Mouse (Mus musculus): Measurements from ENCODE around the gene Art2b.
"Not testable (repeated sequence)": the region's sequence is repeated elsewhere in the genome, so short reads cannot be mapped to it uniquely, and the experiment has no call there.

Gene Art2b

DNA sequence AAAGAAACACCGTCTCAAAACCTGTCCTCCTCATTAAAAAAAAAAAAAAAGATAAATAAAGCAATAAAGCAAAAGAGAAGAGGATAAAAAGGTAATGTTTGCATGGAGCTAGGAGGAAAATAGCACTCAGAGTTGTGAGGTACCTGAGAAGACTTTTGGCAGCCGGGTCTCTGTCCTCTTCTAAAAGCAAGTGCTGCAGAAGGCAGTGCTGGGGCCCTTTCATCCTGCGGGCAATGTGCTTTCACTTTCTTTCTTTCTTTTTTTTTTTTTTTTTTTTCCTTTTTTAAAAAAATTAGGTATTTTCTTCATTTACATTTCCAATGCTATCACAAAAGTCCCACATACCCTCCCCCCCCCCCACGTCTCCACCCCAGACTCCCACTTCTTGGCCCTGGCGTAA is at the start of gene Art2b:
Gene Art2b, minus strand, starts transcription at position 193 of the 400 bp plus-strand sequence.
- no peak for DNase-seq

DNA sequence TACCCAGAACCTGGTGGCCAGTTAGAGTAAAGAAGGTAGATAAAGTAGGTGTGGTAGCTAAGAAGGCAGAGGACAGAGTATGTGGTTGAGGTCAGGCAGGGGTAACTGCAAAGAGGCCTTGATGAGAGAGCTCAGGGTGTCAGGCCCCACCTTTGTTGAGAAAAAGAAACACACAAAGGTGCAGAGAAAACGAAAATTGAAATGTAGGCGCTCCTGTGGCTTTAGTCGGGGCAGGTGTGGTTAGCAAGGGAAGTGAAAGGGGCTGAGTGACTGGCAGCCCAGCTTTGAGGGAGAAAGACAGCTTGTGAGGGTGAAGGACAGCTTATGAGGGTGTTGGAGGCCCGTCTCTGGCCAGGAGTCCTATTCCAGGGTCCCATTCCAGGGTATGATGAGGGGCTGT is 49.1 kb upstream of the Art2b start:
- no peak for DNase-seq

DNA sequence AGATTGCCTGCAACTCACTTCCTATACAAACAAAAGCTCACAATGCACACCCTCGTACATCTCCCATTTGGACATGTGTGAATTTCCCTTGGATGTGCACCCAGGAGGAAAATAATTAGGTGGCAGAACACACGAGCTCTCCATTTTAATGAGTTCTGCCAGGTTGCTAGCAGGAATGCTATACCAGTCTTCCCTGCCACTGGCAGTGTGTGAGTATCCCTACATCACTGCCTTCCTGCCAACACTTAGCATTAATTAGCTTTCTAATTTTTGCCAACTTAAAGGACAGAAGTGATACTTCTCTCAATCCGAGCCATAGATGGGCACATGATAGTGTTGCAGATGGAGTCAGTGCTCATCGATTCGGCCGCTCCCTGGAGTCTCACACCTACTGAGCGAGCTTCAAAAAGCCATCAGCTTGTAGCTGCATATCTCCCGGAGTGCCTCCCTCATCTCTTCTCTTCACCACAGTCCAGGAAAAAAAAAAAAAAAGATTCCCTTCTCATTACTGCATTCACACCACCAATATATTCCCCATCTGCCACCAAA is 48.3 kb upstream of the Art2b start:
- DNase-seq: no peak

DNA sequence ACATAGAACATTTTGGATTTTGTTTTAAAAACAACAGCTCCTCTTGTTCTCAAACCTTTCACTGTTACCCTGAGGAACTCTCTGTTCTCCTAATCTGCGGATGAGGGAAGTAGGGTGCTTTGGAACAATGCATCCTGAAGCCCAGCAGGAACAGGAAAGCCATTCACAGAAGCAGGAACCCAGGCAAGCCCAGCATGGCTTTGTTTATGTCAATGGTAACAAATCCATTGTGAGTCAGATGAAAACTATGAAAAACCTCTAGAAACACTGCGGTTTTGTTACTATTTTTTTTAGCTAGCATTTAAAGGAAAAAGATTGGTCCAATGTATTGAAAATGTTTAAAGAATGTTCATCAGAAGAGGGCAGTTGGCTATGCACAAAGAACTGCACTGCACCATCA is 43.1 kb upstream of the Art2b start:
- DNase-seq: no peak

DNA sequence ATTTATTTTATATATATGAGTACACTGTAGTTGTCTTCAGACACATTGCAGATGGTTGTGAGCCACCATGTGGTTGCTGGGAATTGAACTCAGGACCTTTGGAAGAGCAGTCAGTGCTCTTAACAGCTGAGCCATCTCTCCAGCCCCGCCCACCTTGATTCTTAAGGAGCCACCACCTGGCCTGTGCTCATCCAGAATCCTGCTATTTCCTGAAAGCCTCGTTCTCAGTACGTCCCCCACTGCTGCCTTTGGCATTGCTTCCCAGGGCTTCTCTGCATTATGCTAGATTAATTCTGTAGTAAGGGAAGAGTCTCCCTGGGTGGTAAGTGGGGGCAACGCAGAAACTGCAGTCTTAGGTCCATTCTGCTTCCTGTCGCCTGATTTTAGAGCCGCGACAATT is 41.8 kb upstream of the Art2b start:
- not testable (repeated sequence) for DNase-seq

DNA sequence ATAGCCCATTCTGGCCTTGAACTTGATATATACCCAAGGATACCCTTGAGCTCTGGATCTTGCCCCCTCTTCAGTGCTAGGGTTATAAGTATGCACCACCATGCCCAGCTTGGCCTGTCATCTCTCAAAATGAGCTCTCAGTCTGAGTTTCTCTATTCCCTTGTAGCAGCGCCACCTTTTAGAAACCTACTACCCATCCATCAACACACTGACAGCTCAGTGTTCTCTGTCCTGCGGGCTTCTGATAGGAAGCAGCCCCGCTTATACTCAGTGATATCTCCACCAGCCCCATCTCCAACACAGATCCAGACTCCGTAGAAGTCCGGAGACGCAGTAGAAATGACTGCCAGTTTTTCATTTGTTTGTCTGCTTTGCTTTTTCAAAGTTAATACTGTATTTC is 38.9 kb upstream of the Art2b start:
- DNase-seq: no peak

DNA sequence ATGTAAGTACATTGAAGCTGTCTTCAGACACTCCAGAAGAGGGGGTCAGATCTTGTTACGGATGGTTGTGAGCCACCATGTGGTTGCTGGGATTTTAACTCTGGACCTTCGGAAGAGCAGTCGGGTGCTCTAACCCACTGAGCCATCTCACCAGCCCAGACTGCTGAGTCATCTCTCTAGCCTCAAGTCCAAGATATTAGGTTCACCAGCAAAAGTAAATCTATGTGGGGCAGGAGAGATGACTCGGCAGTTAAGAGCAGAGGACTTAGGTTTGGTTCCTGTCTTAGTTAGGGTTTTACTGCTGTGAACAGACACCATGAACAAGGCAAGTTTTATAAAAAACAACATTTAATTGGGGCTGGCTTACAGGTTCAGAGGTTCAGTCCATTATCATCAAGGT is 36.5 kb upstream of the Art2b start:
- not testable (repeated sequence) for DNase-seq

DNA sequence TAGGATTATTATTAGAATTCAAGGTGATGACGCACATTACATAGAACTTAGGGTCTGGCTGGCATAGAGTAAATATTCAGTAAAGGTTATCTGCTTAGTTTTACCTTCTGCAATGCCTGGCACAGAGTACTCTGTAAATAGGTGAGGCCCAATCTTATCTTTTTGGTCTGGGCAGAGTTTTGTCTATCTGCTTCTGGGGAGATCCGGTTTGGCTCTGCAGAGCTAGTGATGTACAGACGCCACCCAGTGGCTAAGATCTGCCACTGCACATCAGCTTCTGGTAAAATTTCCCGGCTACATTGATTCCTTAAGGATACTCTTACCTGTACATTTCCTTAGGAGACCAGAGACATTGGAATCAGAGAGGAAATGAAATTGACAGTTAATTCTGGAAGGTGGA is 35.0 kb upstream of the Art2b start:
- peak; percentile 24 for DNase-seq

DNA sequence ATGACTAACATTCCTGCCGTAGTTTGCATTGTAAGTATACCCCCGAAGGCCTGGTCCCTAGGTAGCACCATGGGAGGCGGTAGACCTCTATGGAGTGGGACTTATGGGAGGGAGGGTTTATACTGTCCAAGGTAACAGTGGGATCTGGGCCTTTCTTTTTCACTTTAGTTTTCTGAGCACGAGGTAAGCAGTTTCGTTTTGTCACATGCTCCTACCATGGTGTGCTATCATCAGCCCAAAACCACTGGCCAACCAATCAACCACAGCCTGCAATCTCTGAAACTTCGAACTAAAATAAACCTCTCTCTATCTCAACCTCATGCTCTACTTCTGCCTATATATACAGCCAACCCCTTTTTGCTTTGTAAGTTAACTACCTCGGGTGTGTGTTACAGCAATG is 32.9 kb upstream of the Art2b start:
- no peak for DNase-seq

DNA sequence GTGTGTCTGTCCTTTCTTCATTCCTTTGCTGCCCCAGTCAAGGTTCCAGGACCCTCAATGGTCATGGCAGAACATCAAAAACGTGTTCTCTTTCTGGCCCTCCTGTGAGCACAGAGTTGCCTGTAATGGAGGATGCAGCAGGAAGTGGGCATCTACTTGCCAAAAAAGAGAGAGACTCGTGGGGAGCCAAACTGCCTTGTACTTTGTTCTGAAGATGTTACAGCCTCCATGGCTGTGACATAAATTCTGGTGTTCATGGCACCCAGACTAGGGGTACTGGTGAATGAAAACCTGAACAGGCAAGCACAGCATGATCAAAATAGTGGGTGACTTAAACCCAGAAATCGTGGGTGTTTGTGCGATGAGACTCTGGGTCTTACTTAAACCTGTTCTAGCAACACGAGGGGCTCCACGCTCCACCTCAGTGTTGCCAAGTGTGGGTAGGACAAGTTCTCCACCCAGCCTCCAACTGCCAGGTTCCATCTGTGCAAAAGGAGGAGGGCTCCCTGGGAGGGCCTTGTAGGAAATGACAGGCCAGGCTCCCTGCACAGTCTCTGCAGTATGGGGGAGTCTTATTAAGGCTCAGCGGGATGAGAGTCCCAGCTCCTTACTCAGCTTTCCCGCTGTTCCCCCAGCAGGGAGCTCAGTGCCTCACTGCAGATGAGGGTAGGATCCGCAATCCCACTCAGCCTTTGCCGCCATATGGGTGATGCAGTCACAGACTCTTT is 32.2 kb upstream of the Art2b start:
- DNase-seq: no peak

DNA sequence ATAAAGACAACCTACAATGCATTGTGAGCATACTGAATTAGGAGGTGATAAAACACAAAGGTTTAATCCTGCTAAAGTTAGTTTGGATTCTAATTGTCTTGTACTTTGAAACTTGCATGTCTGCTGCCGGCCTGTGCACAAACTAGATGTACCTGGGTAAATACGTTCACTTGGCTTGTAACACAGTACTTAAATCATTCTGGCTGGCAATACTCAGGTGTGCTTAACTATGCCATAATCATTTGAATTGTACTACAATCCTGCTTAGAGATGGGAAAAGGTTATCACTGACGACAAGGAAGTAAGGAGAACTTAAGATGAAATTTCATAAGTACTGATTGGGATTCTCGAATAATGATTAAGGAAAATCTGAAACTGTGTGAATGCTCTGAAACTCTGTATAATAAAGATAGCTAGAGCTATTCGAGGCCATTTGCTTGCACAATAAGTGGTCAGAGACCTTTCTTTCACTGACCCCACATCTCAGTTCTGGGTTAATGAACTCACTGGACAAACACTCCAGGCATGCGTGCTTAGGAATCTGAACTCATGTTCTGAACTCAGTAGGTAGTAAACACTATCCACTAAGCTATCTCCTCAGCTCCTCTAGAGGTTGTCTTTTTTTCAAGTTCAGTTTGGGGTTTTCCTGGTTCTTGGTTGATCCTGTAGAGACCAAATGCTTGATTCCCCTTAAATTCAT is 30.9 kb upstream of the Art2b start:
- DNase-seq: no peak

DNA sequence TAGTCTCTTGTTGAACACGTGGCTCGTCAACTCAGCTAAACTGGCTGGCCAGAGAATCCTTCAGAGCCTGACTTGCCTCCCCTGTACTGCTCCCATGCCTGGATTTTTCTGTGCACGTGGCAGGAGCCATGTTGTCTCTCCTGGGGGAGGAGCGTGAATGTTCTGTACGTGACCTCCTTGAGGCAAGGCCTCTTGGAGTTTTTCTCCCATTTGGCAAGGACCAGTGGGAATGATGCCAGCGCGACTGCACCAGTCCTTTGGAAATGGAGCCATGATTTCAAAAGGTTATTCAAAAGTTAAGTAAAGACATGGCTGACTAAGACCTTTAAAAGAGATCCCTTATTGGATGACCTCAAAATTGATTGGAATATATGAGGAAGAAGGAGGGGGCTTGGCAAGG is 30.0 kb upstream of the Art2b start:
- DNase-seq: no peak

DNA sequence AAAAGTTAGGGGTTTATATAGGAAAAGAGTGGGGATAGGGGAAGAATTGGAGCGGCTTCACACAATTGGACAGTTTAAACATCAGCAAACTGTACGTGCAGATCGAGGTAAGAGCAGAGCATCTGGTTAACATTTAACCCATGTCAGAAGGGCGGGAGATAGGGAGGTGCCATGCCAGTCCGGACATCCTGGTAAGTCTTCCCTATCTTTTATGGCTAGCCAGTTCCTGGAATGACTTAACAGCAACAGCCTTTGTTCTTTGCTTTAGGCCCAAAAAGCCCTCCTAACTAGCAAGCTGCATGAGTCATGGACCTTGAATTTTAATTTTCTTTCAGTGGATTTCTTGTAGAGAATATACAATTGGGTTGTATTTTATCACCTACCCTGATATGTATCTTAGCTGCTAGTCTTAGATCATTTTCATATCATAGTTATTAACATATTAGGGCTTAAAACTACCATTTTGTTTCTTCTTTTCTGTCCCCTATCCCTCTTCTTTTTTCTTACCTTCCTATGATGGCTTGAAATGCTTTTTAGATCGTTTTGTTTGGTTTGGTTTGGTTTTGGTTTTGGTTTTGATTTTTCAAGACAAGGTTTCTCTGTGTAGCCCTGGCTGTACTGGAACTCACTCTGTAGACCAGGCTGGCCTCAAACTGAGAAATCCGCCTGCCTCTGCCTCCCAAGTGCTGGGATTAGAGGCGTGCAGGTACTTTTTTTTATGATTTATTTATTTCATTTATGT is 27.6 kb upstream of the Art2b start:
- not testable (repeated sequence) for DNase-seq

DNA sequence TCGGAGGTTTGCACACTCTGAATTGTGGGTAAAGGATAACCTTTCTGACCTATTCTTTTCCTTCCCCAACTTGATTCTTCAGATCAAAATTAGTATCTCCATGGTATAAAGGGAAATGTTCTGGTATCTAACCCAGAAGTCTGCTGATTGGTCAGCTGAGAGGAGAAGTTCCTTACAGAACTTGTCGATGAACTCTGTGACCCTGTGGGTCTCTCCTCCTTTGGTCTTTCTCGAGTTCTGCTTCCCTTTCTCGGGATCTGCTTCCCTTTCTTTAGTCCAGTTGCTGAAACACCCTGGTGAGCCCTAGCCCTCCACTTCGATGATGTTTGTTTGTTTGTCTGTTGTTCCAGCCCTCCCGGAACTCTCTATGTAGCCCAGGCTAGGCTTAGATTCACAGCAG is 22.4 kb upstream of the Art2b start:
- no peak for DNase-seq

DNA sequence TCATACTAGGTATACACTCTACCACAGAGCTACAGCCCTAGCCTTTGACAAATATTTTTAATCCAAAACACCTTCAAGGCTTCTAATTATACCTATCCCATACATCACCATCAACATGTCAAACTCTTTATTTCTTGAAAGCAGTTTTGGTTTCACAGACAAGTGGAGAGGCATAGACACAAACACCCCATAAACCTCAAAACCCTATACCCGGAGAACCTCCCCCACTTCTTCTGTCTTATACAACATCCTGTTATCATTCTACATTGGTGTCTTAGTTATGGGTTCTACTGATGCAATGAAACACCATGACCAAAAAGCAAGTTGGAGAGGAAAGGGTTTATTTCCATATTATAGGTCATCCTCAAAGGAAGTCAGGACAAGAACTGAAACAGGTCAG is 15.0 kb upstream of the Art2b start:
- DNase-seq: no peak

DNA sequence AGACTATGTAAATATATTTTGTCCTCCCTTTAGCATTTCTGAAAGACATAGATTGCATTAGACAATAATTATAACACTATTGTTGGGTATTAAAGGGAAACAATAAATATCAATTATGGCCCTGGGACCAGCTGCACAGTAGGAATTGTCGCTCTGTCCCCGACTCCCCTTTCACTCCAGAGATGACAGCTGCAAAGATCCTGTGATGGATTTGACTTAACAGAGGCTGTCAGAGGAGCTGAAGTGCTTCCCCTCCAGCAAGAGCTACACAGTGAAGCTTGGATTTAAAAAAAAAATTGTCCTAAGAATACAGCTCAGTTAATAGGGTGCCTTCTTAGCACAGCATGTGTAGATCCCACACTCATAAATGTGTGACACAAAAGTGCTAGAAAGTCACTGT is 13.1 kb upstream of the Art2b start:
- DNase-seq: no peak

DNA sequence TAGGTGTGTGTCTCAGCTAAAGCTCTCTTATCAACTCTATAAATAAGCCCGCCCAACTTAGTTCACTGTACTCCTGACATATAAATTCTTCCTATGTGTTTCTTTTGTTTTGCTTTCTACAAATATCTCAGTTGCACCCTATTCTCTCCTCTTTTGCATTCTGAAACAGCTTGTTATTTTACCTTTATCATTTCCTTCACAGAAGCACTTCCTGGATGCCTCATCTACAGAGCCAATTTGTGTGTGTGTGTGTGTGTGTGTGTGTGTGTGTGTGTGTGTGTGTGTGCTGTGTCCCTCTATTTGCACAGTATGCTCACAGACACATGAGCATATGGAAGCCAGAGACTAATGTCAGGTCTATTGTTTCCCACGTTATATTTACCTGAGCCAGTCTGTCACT is 9.6 kb upstream of the Art2b start:
- DNase-seq: no peak

DNA sequence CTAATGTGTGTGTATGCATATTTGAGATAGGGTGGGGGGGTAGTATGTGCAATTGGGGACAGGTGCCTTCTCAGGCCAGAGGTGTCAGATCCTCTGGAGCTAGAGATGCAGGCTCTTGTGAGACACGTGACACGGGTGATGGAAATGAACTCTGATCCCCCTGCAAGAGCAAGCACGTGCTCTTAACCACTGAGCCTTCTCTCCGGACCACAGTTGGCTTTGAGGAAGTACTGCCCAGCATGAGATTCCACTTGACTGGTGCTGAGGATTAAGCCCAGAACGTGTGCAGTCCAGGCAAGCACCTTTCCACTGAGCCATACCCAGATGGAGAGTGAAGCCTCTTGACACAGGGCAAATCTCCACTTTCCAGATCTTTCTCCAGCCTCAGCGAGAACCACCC is 1.1 kb downstream of the Art2b start:
- DNase-seq: not testable (repeated sequence)

DNA sequence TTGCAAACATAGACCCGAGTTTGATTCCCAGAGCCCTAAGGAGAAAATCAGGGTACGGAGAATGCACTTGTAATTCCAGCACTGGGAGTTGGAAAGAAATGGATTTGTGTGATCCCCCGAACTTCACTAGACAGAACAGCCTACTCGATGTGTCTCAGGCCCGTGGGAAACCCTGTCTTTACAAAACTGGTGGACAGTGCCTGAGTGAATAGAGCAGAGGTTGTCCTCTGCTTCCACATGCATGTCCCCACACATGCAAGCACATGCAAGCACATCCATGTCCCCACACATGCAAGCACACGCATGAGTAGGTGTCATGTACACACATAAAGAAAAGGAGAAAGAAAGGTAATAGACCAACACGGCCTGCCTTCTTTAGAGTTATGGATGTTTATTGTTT is 3.4 kb downstream of the Art2b start:
- DNase-seq: no peak

DNA sequence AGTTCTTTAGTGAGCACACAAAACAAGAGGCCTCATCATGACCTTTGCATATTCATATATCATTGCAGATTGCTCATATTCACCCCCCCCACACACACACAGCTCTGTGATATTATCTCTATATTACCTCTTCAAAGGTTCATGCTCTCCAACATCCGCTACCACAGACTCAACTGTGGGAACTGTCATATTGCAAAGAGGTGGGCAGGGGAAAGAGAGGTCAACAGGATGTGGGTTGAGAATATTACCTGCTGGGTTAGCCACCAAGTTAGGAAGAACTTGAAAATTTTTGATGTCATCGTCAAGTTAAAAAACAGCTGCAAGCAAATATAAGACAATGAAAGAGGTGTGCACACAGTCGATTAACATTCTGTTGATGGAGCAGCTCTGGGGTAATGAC is 4.5 kb downstream of the Art2b start:
- not testable (repeated sequence) for DNase-seq

DNA sequence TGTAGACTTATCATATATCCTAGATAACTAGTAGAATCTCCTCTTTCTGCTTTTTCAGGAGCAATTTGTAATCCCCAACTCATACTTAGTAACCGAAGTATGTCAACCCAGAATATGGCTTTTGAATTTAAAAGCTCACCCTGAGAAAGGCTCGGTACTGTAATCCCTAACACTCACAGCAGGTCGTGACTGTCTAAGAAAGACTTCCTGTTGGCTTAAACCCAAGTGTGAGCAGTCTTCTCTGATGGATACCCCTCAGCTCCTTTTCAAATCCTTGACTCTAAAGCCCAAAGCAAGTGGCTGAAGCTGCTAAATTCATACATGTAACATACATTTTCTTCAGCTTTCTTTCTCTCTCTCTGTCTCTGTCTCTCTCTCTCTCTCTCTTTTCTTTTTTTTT is 11.0 kb downstream of the Art2b start:
- no peak for DNase-seq

DNA sequence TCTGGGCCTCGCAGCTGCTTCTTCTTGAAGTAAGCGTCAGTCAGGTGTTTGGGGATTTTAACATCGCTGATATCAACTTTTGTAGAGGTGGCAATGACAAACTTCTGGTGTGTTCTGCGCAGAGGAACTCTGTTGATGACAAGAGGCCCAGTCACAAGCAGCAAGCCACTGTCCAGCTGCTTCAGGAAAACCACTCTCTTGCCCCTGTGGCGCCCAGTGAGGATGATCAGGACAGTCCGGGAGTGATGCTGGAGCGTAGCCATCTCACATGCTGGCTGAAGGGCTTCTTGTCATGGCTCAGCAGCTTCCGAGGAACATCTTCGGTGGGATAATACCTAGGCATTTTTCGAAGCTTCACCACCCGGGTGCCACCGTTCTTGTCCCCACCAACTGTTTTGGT is 11.8 kb downstream of the Art2b start:
- DNase-seq: not testable (repeated sequence)

DNA sequence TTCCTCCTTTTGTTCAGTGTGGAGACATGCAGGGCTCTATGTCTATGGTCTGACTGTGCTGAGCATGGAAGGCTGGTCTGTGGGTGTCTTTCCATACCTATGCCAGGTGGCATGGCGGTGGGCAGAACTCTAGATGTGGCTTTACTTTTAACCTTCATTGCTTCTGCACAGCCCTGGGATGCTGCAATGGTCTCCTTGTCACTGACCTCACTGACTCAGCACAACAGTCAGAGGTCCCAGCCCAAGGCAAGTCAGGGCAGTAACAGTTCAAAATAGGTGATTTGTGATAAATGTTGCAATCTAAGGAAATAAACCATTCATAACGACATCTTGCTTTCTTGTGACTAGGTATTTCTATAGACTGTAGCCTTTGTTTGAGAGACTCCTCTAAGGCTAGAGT is 21.3 kb downstream of the Art2b start:
- no peak for DNase-seq

DNA sequence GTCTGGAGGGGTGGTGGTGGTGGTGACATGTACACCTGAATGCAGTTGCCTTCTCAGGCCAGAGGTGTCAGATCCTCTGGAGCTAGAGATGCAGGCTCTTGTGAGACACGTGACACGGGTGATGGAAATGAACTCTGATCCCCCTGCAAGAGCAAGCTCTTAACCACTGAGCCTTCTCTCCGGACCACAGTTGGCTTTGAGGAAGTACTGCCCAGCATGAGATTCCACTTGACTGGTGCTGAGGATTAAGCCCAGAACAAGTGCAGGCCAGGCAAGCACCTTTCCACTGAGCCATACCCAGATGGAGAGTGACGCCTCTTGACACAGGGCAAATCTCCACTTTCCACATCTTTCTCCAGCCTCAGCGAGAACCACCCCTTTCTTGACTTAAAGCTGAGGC is 26.0 kb downstream of the Art2b start:
- not testable (repeated sequence) for DNase-seq
